Mouse (Mus musculus) neural tube, embryonic 14.5 days (tissue): Measurements from ENCODE around the gene Tef. TPM values are rescaled to one million over a fixed set of nuclear protein-coding genes. Genes with fewer than 3 reads are reported as not detected.
A peak's percentile ranks its signal among the peaks of the same experiment; 100 is the strongest.

Source experiments
- ATAC-seq: fragments of 200-750 bp; cut with Nextera tagmentation; 2 replicates; pipeline ENCODE4 v1.8.0; 2017; ENCODE audit warnings: low read depth, mild to moderate bottlenecking, moderate TSS enrichment, moderate library complexity
- H3K27ac ChIP-seq: fragments of 300-500 bp; sonication (generic); 2 replicates; pipeline ENCODE4 v1.5.1; 2014; ENCODE audit warnings: low read depth, mild to moderate bottlenecking, control low read depth, low read length, moderate library complexity, mixed read lengths
- H3K27me3 ChIP-seq: fragments of 300-500 bp; sonication (generic); 2 replicates; pipeline ENCODE4 v1.6.1; 2014; ENCODE audit warnings: low read length; ENCODE audit not compliant: control insufficient read depth, insufficient read depth
- H3K36me3 ChIP-seq: fragments of 300-500 bp; sonication (generic); 2 replicates; pipeline ENCODE4 v1.6.1; 2014; ENCODE audit warnings: low read length, mixed read lengths; ENCODE audit not compliant: control insufficient read depth, insufficient read depth
- H3K4me1 ChIP-seq: fragments of 300-500 bp; sonication (generic); 2 replicates; pipeline ENCODE4 v1.6.1; 2014; ENCODE audit warnings: low read length; ENCODE audit not compliant: control insufficient read depth, insufficient read depth
- H3K4me2 ChIP-seq: fragments of 300-500 bp; sonication (generic); 2 replicates; pipeline ENCODE4 v1.6.1; 2014; ENCODE audit warnings: mild to moderate bottlenecking, low read depth, low read length, control low read depth
- H3K4me3 ChIP-seq: fragments of 300-500 bp; sonication (generic); 2 replicates; pipeline ENCODE4 v1.5.1; 2014; ENCODE audit warnings: low read depth, low read length, control low read depth, mixed read lengths
- H3K9ac ChIP-seq: fragments of 300-500 bp; sonication (generic); replicated peaks from 2 replicates; pipeline ENCODE4 v1.6.1; 2014; ENCODE audit warnings: low read depth, mild to moderate bottlenecking, control low read depth, low read length, mixed read lengths
- H3K9me3 ChIP-seq: fragments of 300-500 bp; sonication (generic); 2 replicates; pipeline ENCODE4 v1.6.1; 2016; ENCODE audit warnings: low read length; ENCODE audit not compliant: control insufficient read depth
- WGBS: fragments of 180-500 bp; shearing (Covaris S2); extraction: QIAGEN DNeasy Blood & Tissue Kit; methylation state at CpG from one replicate; pipeline ENCODE4 v1.1.7; 2014; 5-methylcytosine and 5-hydroxymethylcytosine counted together
- polyA plus RNA-seq: library from polyadenylated mRNA; unstranded; fragments of >200 nt; fragmentation: Nextera tagmentation; extraction: Ambion mirVana; gene quantifications from 2 replicates; pipeline ENCODE4 v1.2.1, GENCODE M21; 2014

Gene Tef
- polyA plus RNA-seq, 1 experiment from 2014 or later, result 17.9 TPM

- H3K9me3 ChIP-seq, result no peaks in the 10 kb centered on the region
- 79% methylated on average over 14 of the region's 14 CpGs for WGBS
- H3K36me3 ChIP-seq, result no peaks in the 10 kb centered on the region
- no peak overlapping the region for H3K4me3 ChIP-seq
- H3K27me3 ChIP-seq, result no peaks in the 10 kb centered on the region
- no peak overlapping the region for H3K27ac ChIP-seq
- H3K9ac ChIP-seq, result no peak overlapping the region
- H3K4me2 ChIP-seq, result no peak overlapping the region
- H3K4me1 ChIP-seq, result no peaks in the 10 kb centered on the region
- no peak for ATAC-seq
Observed at GRCm38 (mm10) chr15:81838554-81839235, 36.5 kb downstream of the Tef start.

GRCm38 (mm10) chr15:81839634-81840033 lies 37.4 kb downstream of the Tef start:
- H3K4me1 ChIP-seq, result no peaks in the 10 kb centered on the region
- no peak overlapping the region for H3K9ac ChIP-seq
- no peaks in the 10 kb centered on the region for H3K36me3 ChIP-seq
- H3K4me2 ChIP-seq, result no peak overlapping the region
- 60% methylated on average over 5 of the region's 5 CpGs for WGBS
- no peak overlapping the region for H3K27ac ChIP-seq
- no peak overlapping the region for H3K4me3 ChIP-seq
- no peaks in the 10 kb centered on the region for H3K27me3 ChIP-seq
- ATAC-seq, result 0 out of 2 replicates have a peak, but pooled peaks have one; percentile 58
- no peaks in the 10 kb centered on the region for H3K9me3 ChIP-seq

- no peaks in the 10 kb centered on the region for H3K4me1 ChIP-seq
- no peak overlapping the region for H3K9ac ChIP-seq
- no peak for ATAC-seq
- no peak overlapping the region for H3K4me3 ChIP-seq
- H3K4me2 ChIP-seq, result no peak overlapping the region
- H3K9me3 ChIP-seq, result no peaks in the 10 kb centered on the region
- no peak overlapping the region for H3K27ac ChIP-seq
- H3K36me3 ChIP-seq, result no peaks in the 10 kb centered on the region
- WGBS, result 91% methylated on average over 7 of the region's 7 CpGs
- H3K27me3 ChIP-seq, result no peaks in the 10 kb centered on the region
Observed at GRCm38 (mm10) chr15:81840306-81840705, 38.1 kb downstream of the Tef start.

- Histone ChIP-seq H3K27me3 (no peaks in the 10 kb centered on the region), H3K36me3 (0 out of 2 replicates have a peak, but pooled peaks cover 3% of the 10 kb centered on the region), H3K4me2 (no peak overlapping the region), H3K4me1 (no peaks in the 10 kb centered on the region), H3K9ac (no peak overlapping the region), H3K9me3 (no peaks in the 10 kb centered on the region), H3K4me3 (no peak overlapping the region), H3K27ac (no peak overlapping the region)
- ATAC-seq, result no peak
- WGBS, result 86% methylated on average over 7 of the region's 7 CpGs
Observed at GRCm38 (mm10) chr15:81842275-81842674, 40.1 kb downstream of the Tef start.

- 71% methylated on average over 5 of the region's 5 CpGs for WGBS
- no peaks in the 10 kb centered on the region for H3K9me3 ChIP-seq
- ATAC-seq, result no peak
Observed at GRCm38 (mm10) chr15:81845033-81845625, 42.9 kb downstream of the Tef start.

GRCm38 (mm10) chr15:81845724-81846123 lies 43.5 kb downstream of the Tef start:
- Histone ChIP-seq H3K4me2 (no peak overlapping the region), H3K9ac (no peak overlapping the region), H3K4me3 (no peak overlapping the region), H3K9me3 (no peaks in the 10 kb centered on the region), H3K36me3 (peaks cover 12% of the 10 kb centered on the region), H3K27ac (no peak overlapping the region), H3K27me3 (no peaks in the 10 kb centered on the region), H3K4me1 (no peaks in the 10 kb centered on the region)
- 43% methylated on average over 4 of the region's 4 CpGs for WGBS
- ATAC-seq, result no peak

More at GRCm38 (mm10) chr15:81845033-81845625, 42.9 kb downstream of the Tef start:
- no peak overlapping the region for H3K9ac ChIP-seq
- H3K4me3 ChIP-seq, result no peak overlapping the region
- no peaks in the 10 kb centered on the region for H3K4me1 ChIP-seq
- peaks cover 11% of the 10 kb centered on the region for H3K36me3 ChIP-seq
- no peaks in the 10 kb centered on the region for H3K27me3 ChIP-seq
- no peak overlapping the region for H3K27ac ChIP-seq
- no peak overlapping the region for H3K4me2 ChIP-seq

- H3K36me3 ChIP-seq, result peaks cover 22% of the 10 kb centered on the region
- H3K4me3 ChIP-seq, result no peak overlapping the region
- H3K4me1 ChIP-seq, result no peaks in the 10 kb centered on the region
- WGBS, result 88% methylated on average over 9 of the region's 9 CpGs
- H3K4me2 ChIP-seq, result no peak overlapping the region
- H3K27ac ChIP-seq, result no peak overlapping the region
- no peaks in the 10 kb centered on the region for H3K27me3 ChIP-seq
- no peak for ATAC-seq
- H3K9ac ChIP-seq, result no peak overlapping the region
- no peaks in the 10 kb centered on the region for H3K9me3 ChIP-seq
Observed at GRCm38 (mm10) chr15:81846755-81847154, 44.5 kb downstream of the Tef start.

GRCm38 (mm10) chr15:81847161-81847560 lies 44.9 kb downstream of the Tef start:
- Histone ChIP-seq H3K9ac (no peak overlapping the region), H3K36me3 (peaks cover 23% of the 10 kb centered on the region), H3K27ac (no peak overlapping the region), H3K27me3 (no peaks in the 10 kb centered on the region), H3K4me3 (no peak overlapping the region), H3K9me3 (no peaks in the 10 kb centered on the region), H3K4me2 (no peak overlapping the region), H3K4me1 (no peaks in the 10 kb centered on the region)
- ATAC-seq, result no peak
- 88% methylated on average over 4 of the region's 4 CpGs for WGBS

- H3K9ac ChIP-seq, result no peak overlapping the region
- H3K4me1 ChIP-seq, result no peaks in the 10 kb centered on the region
- H3K36me3 ChIP-seq, result peaks cover 23% of the 10 kb centered on the region
- H3K9me3 ChIP-seq, result no peaks in the 10 kb centered on the region
- no peak overlapping the region for H3K27ac ChIP-seq
- H3K27me3 ChIP-seq, result no peaks in the 10 kb centered on the region
- no peak overlapping the region for H3K4me3 ChIP-seq
- H3K4me2 ChIP-seq, result no peak overlapping the region
- no peak for ATAC-seq
- WGBS, result 87% methylated on average over 5 of the region's 5 CpGs
Observed at GRCm38 (mm10) chr15:81847861-81848260, 45.6 kb downstream of the Tef start.
